Mouse (Mus musculus): ENCODE measurements at regions not wholly inside any gene's neighbourhood (a gene's known extent, or its start where the extent isn't known, plus 50 kb on each side); places are given as distances from the start of the nearest gene placed in this dataset.
A peak's percentile ranks its signal among the peaks of the same experiment; 100 is the strongest.

DNA sequence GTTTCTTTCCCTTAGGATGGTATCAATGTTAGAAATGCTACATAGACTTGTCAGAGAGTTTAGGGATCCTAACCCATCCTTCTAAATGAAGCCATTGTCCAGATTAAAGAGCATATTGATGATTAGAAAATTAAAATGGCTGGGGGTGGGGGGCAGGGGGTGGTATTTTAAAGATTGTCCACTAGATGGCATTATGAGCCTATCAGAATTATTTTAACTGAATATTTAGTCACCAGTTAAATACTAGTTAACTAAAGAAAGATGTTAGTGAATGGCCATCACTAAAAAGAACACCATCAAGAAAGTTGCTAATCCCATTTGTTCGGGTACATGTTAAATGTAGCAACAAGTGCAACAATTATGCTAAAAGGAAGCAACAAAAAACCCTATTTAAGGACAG, 1909.6 kb upstream of the 5930422O12Rik start:
- dilution Hi-C loops (cut with MboI; ENCODE audit: extremely low pct_ligation_motif_present, extremely low pct_unique_long_range_greater_than_20kb, low sequenced_read_pairs) = no loop called here
- H3K4me3 ChIP-seq (replicated peaks in 1 of 3; ENCODE audit: low read depth in 2 of 3, low read length in 2 of 3, poor library complexity in 1 of 3) = no peak overlapping the region

DNA sequence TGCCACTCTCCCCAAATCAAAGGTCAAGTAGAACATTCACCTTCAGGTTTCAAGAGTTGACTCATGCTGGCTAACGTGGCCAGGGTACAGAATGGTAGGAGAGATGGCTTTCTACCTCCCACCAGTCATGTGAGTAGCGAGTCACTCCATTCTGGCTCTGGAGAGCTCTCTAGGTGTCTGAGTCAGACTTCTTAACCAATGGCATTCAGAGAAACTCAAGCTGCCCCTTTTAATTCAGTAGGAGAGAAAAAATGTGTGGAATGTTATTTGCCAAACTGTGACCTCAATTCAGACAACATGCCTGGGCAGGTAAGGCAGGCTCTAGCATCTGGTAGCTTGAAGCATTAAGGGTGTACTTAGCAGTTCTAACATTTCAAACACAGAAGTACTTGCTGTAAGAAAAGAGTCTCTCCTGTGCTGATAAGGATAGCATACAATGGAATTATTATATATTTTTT, 1907.5 kb upstream of the 5930422O12Rik start:
- H3K27me3 ChIP-seq (replicated peaks) = no peaks in the 10 kb centered on the region
- peaks cover 0 to 17% of the 10 kb centered on the region in 2 experiments; a peak in 2 of 4 replicates for H3K4me1 ChIP-seq (ENCODE audit: control insufficient read depth in 1 of 2, insufficient read depth in 2 of 2)
- H3K36me3 ChIP-seq (replicated peaks in 1 of 2; ENCODE audit: control insufficient read depth in 1 of 2, insufficient read depth in 1 of 2, low read length in 1 of 2) = no peaks in the 10 kb centered on the region
- H3K4me2 ChIP-seq (ENCODE audit: insufficient read depth, low read depth, poor library complexity, severe bottlenecking) = no peak overlapping the region
- dilution Hi-C loops (cut with MboI; ENCODE audit: extremely low pct_ligation_motif_present, extremely low pct_unique_long_range_greater_than_20kb, low sequenced_read_pairs) (no loop called here), in situ Hi-C loops (cut with MboI; ENCODE audit: low pct_ligation_motif_present, low pct_unique_long_range_greater_than_20kb, low sequenced_read_pairs) (no loop called here)
- no peaks in the 10 kb centered on the region for H3K79me2 ChIP-seq (replicated peaks; ENCODE audit: control insufficient read depth, extremely low read depth, insufficient read depth, poor library complexity, severe bottlenecking)
- no peak overlapping the region for H3K9ac ChIP-seq (ENCODE audit: insufficient read depth, low read depth)
- H3K4me3 ChIP-seq (replicated peaks in 1 of 3; ENCODE audit: low read depth in 2 of 3, low read length in 2 of 3, poor library complexity in 1 of 3) = no peak overlapping the region
- peak; percentile 35 for DNase-seq (ENCODE audit: extremely low read depth)
- no peaks in the 10 kb centered on the region for H3K9me3 ChIP-seq (replicated peaks; ENCODE audit: low read length)
- no peak for TF ChIP-seq MXI1 (IDR thresholded peaks at IDR 0.05; ENCODE audit: low read depth, low read length)
- TF ChIP-seq BHLHE40 (IDR thresholded peaks at IDR 0.05; ENCODE audit: low read depth, low read length) = peak; percentile 70
- 0 out of 2 replicates have a peak, but pooled peaks have one; percentile 10 for TF ChIP-seq EP300 (IDR thresholded peaks at IDR 0.05; ENCODE audit: low read length)
- TF ChIP-seq USF1 (IDR thresholded peaks at IDR 0.05; ENCODE audit: low read depth, low read length) = no peak
- no peak for TF ChIP-seq KAT2A (IDR thresholded peaks at IDR 0.05; ENCODE audit: insufficient replicate concordance, low read length)
- no peak overlapping the region for H3K27ac ChIP-seq (ENCODE audit: insufficient read depth, low read depth)

More for the DNA sequence above, 1909.6 kb upstream of the 5930422O12Rik start:
- Histone ChIP-seq H3K27me3 (replicated peaks) (no peaks in the 10 kb centered on the region), H3K36me3 (replicated peaks in 1 of 2; ENCODE audit: control insufficient read depth in 1 of 2, insufficient read depth in 1 of 2, low read length in 1 of 2) (no peaks in the 10 kb centered on the region), H3K4me2 (ENCODE audit: insufficient read depth, low read depth, poor library complexity, severe bottlenecking) (0 out of 2 replicates have a peak overlapping the region, but pooled peaks have one; percentile 3), H3K4me1 (ENCODE audit: control insufficient read depth in 1 of 2, insufficient read depth in 2 of 2) (peaks cover 0 to 17% of the 10 kb centered on the region in 2 experiments; a peak in 2 of 4 replicates), H3K9ac (ENCODE audit: insufficient read depth, low read depth) (no peak overlapping the region), H3K27ac (ENCODE audit: insufficient read depth, low read depth) (no peak overlapping the region), H3K9me3 (replicated peaks; ENCODE audit: low read length) (no peaks in the 10 kb centered on the region), H3K79me2 (replicated peaks; ENCODE audit: control insufficient read depth, extremely low read depth, insufficient read depth, poor library complexity, severe bottlenecking) (no peaks in the 10 kb centered on the region)
- in situ Hi-C loops (cut with MboI; ENCODE audit: low pct_ligation_motif_present, low pct_unique_long_range_greater_than_20kb, low sequenced_read_pairs) = no loop called here
- no peak for DNase-seq (ENCODE audit: extremely low read depth)
- TF ChIP-seq MEF2A (IDR thresholded peaks at IDR 0.05; ENCODE audit: borderline replicate concordance, low read depth, low read length) (no peak), SMC3 (IDR thresholded peaks at IDR 0.05; ENCODE audit: low read depth, low read length) (peak; percentile 51), RAD21 (IDR thresholded peaks at IDR 0.05; ENCODE audit: low read depth, low read length) (peak; percentile 73), MAZ (IDR thresholded peaks at IDR 0.05; ENCODE audit: low read depth, low read length) (no peak), TCF12 (IDR thresholded peaks at IDR 0.05; ENCODE audit: low read depth, low read length) (no peak), USF1 (IDR thresholded peaks at IDR 0.05; ENCODE audit: low read depth, low read length) (no peak), EP300 (IDR thresholded peaks at IDR 0.05; ENCODE audit: low read length) (no peak), CHD2 (IDR thresholded peaks at IDR 0.05; ENCODE audit: low read length) (no peak), ELF1 (IDR thresholded peaks at IDR 0.05; ENCODE audit: low read depth, low read length) (no peak), CTCF (conservative IDR thresholded peaks at IDR 0.05 in 1 of 2, IDR thresholded peaks at IDR 0.05 in 1 of 2; ENCODE audit: low read depth in 2 of 2, low read length in 2 of 2) (peak in 1 of 2 experiments; percentile 65; a peak in 2 of 4 replicates), JUN (IDR thresholded peaks at IDR 0.05; ENCODE audit: insufficient read depth, low read depth, low read length) (no peak), ZC3H11A (IDR thresholded peaks at IDR 0.05; ENCODE audit: low read depth, low read length) (0 out of 2 replicates have a peak, but pooled peaks have one; percentile 2)
